Mouse (Mus musculus) forebrain, embryonic 15.5 days (tissue): Measurements from ENCODE around the gene Ulk3. TPM values are rescaled to one million over a fixed set of nuclear protein-coding genes. Genes with fewer than 3 reads are reported as not detected.

Experiments
- ATAC-seq: fragments of 200-750 bp; cut with Nextera tagmentation; replicated peaks from 2 replicates; pipeline ENCODE4 v1.8.0; 2017; ENCODE audit warnings: mild to moderate bottlenecking, moderate TSS enrichment, moderate library complexity
- H3K27ac ChIP-seq: fragments of 300-500 bp; sonication (generic); replicated peaks from 2 replicates; pipeline ENCODE4 v1.5.1; 2015; ENCODE audit warnings: mild to moderate bottlenecking, inconsistent platforms
- H3K27me3 ChIP-seq: fragments of 300-500 bp; sonication (generic); 2 replicates; pipeline ENCODE4 v1.6.1; 2015; ENCODE audit warnings: inconsistent platforms
- H3K36me3 ChIP-seq: fragments of 300-500 bp; sonication (generic); 2 replicates; pipeline ENCODE4 v1.6.1; 2015; ENCODE audit warnings: mild to moderate bottlenecking, inconsistent platforms
- H3K4me1 ChIP-seq: fragments of 300-500 bp; sonication (generic); 2 replicates; pipeline ENCODE4 v1.6.1; 2015; ENCODE audit warnings: inconsistent platforms
- H3K4me2 ChIP-seq: fragments of 300-500 bp; sonication (generic); replicated peaks from 2 replicates; pipeline ENCODE4 v1.6.1; 2015; ENCODE audit warnings: mild to moderate bottlenecking, inconsistent platforms
- H3K4me3 ChIP-seq: fragments of 300-500 bp; sonication (generic); 2 replicates; pipeline ENCODE4 v1.5.1; 2015; ENCODE audit warnings: mild to moderate bottlenecking, inconsistent platforms
- H3K9ac ChIP-seq: fragments of 300-500 bp; sonication (generic); replicated peaks from 2 replicates; pipeline ENCODE4 v1.6.1; 2015; ENCODE audit warnings: mild to moderate bottlenecking, inconsistent platforms
- H3K9me3 ChIP-seq: fragments of 300-500 bp; sonication (generic); 2 replicates; pipeline ENCODE4 v1.6.1; 2016; ENCODE audit warnings: inconsistent platforms
- WGBS: fragments of 180-500 bp; shearing (Covaris S2); methylation state at CpG from one replicate; pipeline ENCODE4 v1.1.7; 2015; ENCODE audit warnings: mixed read lengths; 5-methylcytosine and 5-hydroxymethylcytosine counted together
- polyA plus RNA-seq: library from polyadenylated mRNA; unstranded; fragments of >200 nt; fragmentation: Nextera tagmentation; extraction: Ambion mirVana; gene quantifications from 2 replicates; pipeline ENCODE4 v1.2.1, GENCODE M21; 2015

The Ulk3 gene
- polyA plus RNA-seq, 1 experiment from 2014 or later, result 26.6 TPM

- ATAC-seq, result no peak
- H3K9me3 ChIP-seq, result no peaks in the 10 kb centered on the region
- H3K4me3 ChIP-seq, result no peak overlapping the region
- H3K4me2 ChIP-seq, result no peak overlapping the region
- H3K27me3 ChIP-seq, result no peaks in the 10 kb centered on the region
- H3K36me3 ChIP-seq, result no peaks in the 10 kb centered on the region
- no peak overlapping the region for H3K9ac ChIP-seq
- H3K27ac ChIP-seq, result no peak overlapping the region
- peaks cover 18% of the 10 kb centered on the region for H3K4me1 ChIP-seq
- 72% methylated on average over 3 of the region's 3 CpGs for WGBS
These were observed 32.0 kb upstream of the Ulk3 start for GRCm38 (mm10) chr9:57557215-57557614.

GRCm38 (mm10) chr9:57558625-57559024, 30.6 kb upstream of the Ulk3 start:
- Histone ChIP-seq H3K36me3 (no peaks in the 10 kb centered on the region), H3K4me1 (peaks cover 25% of the 10 kb centered on the region), H3K9me3 (no peaks in the 10 kb centered on the region), H3K9ac (no peak overlapping the region), H3K4me3 (no peak overlapping the region), H3K27me3 (no peaks in the 10 kb centered on the region), H3K27ac (no peak overlapping the region), H3K4me2 (no peak overlapping the region)
- 85% methylated on average over 4 of the region's 4 CpGs for WGBS
- ATAC-seq, result no peak

- WGBS, result 74% methylated on average over 2 of the region's 2 CpGs
These were observed 29.7 kb upstream of the Ulk3 start for GRCm38 (mm10) chr9:57559568-57559967.

GRCm38 (mm10) chr9:57560263-57560662, 29.0 kb upstream of the Ulk3 start:
- Histone ChIP-seq H3K4me3 (peak overlapping the region; percentile 77), H3K4me2 (peak overlapping the region; percentile 79), H3K4me1 (peaks cover 30% of the 10 kb centered on the region), H3K9me3 (no peaks in the 10 kb centered on the region), H3K27me3 (no peaks in the 10 kb centered on the region), H3K36me3 (no peaks in the 10 kb centered on the region), H3K9ac (peak overlapping the region; percentile 78), H3K27ac (peak overlapping the region; percentile 87)
- 0 out of 2 replicates have a peak, but pooled peaks have one; percentile 11 for ATAC-seq
- WGBS, result 26% methylated on average over 7 of the region's 7 CpGs

More at GRCm38 (mm10) chr9:57559568-57559967, 29.7 kb upstream of the Ulk3 start:
- no peak overlapping the region for H3K4me3 ChIP-seq
- H3K9me3 ChIP-seq, result no peaks in the 10 kb centered on the region
- ATAC-seq, result no peak
- no peak overlapping the region for H3K4me2 ChIP-seq
- H3K9ac ChIP-seq, result no peak overlapping the region
- H3K4me1 ChIP-seq, result peaks cover 25% of the 10 kb centered on the region
- H3K36me3 ChIP-seq, result no peaks in the 10 kb centered on the region
- H3K27ac ChIP-seq, result no peak overlapping the region
- H3K27me3 ChIP-seq, result no peaks in the 10 kb centered on the region

- under 1% methylated on average over 37 of the region's 37 CpGs for WGBS
- ATAC-seq, result peak; percentile 100
- Histone ChIP-seq H3K9ac (peak within 1 kb of the TSS; percentile 78), H3K27ac (peak within 1 kb of the TSS; percentile 87), H3K9me3 (no peaks in the 10 kb centered on the region), H3K4me2 (peak within 1 kb of the TSS; percentile 79), H3K27me3 (no peaks in the 10 kb centered on the region), H3K36me3 (no peaks in the 10 kb centered on the region), H3K4me1 (peaks cover 38% of the 10 kb centered on the region), H3K4me3 (peak within 1 kb of the TSS; percentile 77)
These were observed 28.2 kb upstream of the Ulk3 start, which contains the start of gene Scamp2 for GRCm38 (mm10) chr9:57560861-57561710. Gene Scamp2, plus strand, starts transcription at chr9:57560943.

- Histone ChIP-seq H3K4me1 (peaks cover 43% of the 10 kb centered on the region), H3K27me3 (no peaks in the 10 kb centered on the region), H3K36me3 (no peaks in the 10 kb centered on the region), H3K9me3 (no peaks in the 10 kb centered on the region), H3K4me3 (peak overlapping the region; percentile 77), H3K9ac (0 out of 2 replicates have a peak overlapping the region, but pooled peaks have one; percentile 78), H3K4me2 (peak overlapping the region; percentile 79), H3K27ac (no peak overlapping the region)
- no peak for ATAC-seq
- 82% methylated on average over 13 of the region's 13 CpGs for WGBS
These were observed 27.5 kb upstream of the Ulk3 start for GRCm38 (mm10) chr9:57561711-57562099.

- Histone ChIP-seq H3K36me3 (no peaks in the 10 kb centered on the region), H3K27ac (no peak overlapping the region), H3K9me3 (no peaks in the 10 kb centered on the region), H3K4me1 (peaks cover 47% of the 10 kb centered on the region), H3K4me3 (no peak overlapping the region), H3K27me3 (no peaks in the 10 kb centered on the region), H3K9ac (no peak overlapping the region), H3K4me2 (no peak overlapping the region)
- ATAC-seq, result no peak
- 90% methylated on average over 4 of the region's 4 CpGs for WGBS
These were observed 26.3 kb upstream of the Ulk3 start for GRCm38 (mm10) chr9:57562896-57563372.

GRCm38 (mm10) chr9:57564609-57565008, 24.6 kb upstream of the Ulk3 start:
- Histone ChIP-seq H3K9me3 (no peaks in the 10 kb centered on the region), H3K4me2 (no peak overlapping the region), H3K36me3 (peaks cover 16% of the 10 kb centered on the region), H3K4me1 (peaks cover 47% of the 10 kb centered on the region), H3K9ac (no peak overlapping the region), H3K4me3 (no peak overlapping the region), H3K27me3 (no peaks in the 10 kb centered on the region), H3K27ac (no peak overlapping the region)
- WGBS, result 88% methylated on average over 6 of the region's 6 CpGs
- ATAC-seq, result no peak

- peaks cover 42% of the 10 kb centered on the region for H3K4me1 ChIP-seq
- H3K9me3 ChIP-seq, result no peaks in the 10 kb centered on the region
- H3K27me3 ChIP-seq, result no peaks in the 10 kb centered on the region
- peak; percentile 39; the same call in 1 of the 2 replicates for ATAC-seq
- peaks cover 17% of the 10 kb centered on the region for H3K36me3 ChIP-seq
- WGBS, result 27% methylated on average over 10 of the region's 10 CpGs
- H3K9ac ChIP-seq, result no peak overlapping the region
- peak overlapping the region; percentile 62 for H3K27ac ChIP-seq
- H3K4me3 ChIP-seq, result no peak overlapping the region
- no peak overlapping the region for H3K4me2 ChIP-seq
These were observed 23.5 kb upstream of the Ulk3 start for GRCm38 (mm10) chr9:57565741-57566221.

GRCm38 (mm10) chr9:57566846-57567245, 22.4 kb upstream of the Ulk3 start:
- no peak for ATAC-seq
- Histone ChIP-seq H3K36me3 (peaks cover 17% of the 10 kb centered on the region), H3K9me3 (no peaks in the 10 kb centered on the region), H3K27ac (no peak overlapping the region), H3K4me1 (peaks cover 35% of the 10 kb centered on the region), H3K4me2 (no peak overlapping the region), H3K9ac (no peak overlapping the region), H3K27me3 (no peaks in the 10 kb centered on the region), H3K4me3 (no peak overlapping the region)
- 60% methylated on average over 8 of the region's 8 CpGs for WGBS

GRCm38 (mm10) chr9:57568500-57568899, 20.8 kb upstream of the Ulk3 start:
- H3K27me3 ChIP-seq, result no peaks in the 10 kb centered on the region
- H3K4me3 ChIP-seq, result no peak overlapping the region
- no peak overlapping the region for H3K27ac ChIP-seq
- WGBS, result 95% methylated on average over 6 of the region's 6 CpGs
- H3K36me3 ChIP-seq, result peaks cover 17% of the 10 kb centered on the region
- H3K9ac ChIP-seq, result no peak overlapping the region
- H3K4me2 ChIP-seq, result no peak overlapping the region
- no peaks in the 10 kb centered on the region for H3K9me3 ChIP-seq
- peaks cover 22% of the 10 kb centered on the region for H3K4me1 ChIP-seq
- no peak for ATAC-seq

GRCm38 (mm10) chr9:57574397-57574796, 14.9 kb upstream of the Ulk3 start:
- H3K27ac ChIP-seq, result no peak overlapping the region
- H3K9ac ChIP-seq, result no peak overlapping the region
- H3K27me3 ChIP-seq, result no peaks in the 10 kb centered on the region
- ATAC-seq, result no peak
- no peak overlapping the region for H3K4me2 ChIP-seq
- H3K36me3 ChIP-seq, result peaks cover 24% of the 10 kb centered on the region
- H3K4me3 ChIP-seq, result no peak overlapping the region
- H3K4me1 ChIP-seq, result no peaks in the 10 kb centered on the region
- no peaks in the 10 kb centered on the region for H3K9me3 ChIP-seq
